Mouse (Mus musculus): Measurements from ENCODE around the gene Gm29564. TPM values are rescaled to one million over a fixed set of nuclear protein-coding genes. Genes with fewer than 3 reads are reported as not detected.
"Not testable (repeated sequence)": the region's sequence is repeated elsewhere in the genome, so short reads cannot be mapped to it uniquely, and the experiment has no call there.

The Gm29564 gene
- not detected for total RNA-seq (2021)
- long read RNA-seq, experiment 1: 0 reads
- long read RNA-seq, experiment 2: 0 reads

DNA sequence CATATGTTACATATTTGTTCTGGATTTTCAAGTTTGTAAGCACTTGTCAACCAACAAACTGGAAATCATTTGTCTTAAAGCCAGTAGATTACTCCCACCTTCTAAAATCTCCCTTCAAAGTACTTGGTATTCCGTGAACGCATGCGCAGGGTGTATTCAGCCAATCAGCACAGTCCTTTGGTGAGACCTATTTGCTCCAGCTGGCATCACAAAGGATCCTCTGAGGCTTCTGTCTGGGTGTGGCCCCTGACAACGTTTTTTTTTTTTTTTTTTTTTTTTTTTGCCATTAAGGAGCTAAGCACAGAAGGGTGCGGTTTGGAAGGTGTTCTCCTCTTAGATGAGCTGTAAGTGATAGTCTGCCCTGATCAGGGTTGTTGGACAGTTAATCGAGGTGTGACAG lies at the start of gene Gm29564:
Gene Gm29564 (plus strand): TSS at position 301 of the 400 bp plus-strand sequence.
- DNase-seq (ENCODE audit: low spot score in 2 of 2): not testable (repeated sequence)

Other genes with a start within 250 kb of the Gm29564 start
- not detected for gene Gm20867, start 249.8 kb upstream of the Gm29564 start, total RNA-seq (2021)